Mouse (Mus musculus) retina, embryonic 14.5 days (tissue): Measurements from ENCODE around the gene Lpin2.

ENCODE experiments used
- DNase-seq: peaks from one replicate; pipeline ENCODE4 v3.0.0-alpha.2; 2015; ENCODE audit warnings: low spot score

Gene Lpin2

DNA sequence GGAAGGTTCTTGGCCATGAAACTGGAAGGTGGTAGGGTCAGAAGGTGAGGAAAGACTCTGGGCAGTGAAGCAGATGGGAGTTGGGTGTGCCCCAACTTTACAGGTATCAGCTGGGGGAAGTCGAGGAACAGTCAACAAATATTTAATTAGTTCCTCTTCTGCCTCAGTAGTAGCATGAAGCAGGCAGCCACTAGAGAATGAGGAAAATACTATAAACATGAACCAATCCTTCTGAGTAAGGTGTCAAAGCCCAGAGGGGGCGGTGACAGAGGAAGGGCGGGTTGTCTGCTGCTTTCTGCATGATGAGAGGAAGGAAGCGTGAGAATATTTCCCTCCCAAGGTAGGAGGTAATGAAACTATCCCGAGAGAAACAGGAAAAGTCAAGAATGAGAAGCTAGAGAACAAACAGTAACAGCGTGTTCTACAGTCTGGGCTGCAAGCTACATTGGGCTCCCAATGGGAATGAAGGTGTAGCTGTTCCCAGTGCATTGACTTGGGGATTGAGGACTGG is at the start of gene Lpin2:
Gene Lpin2, plus strand, starts transcription at position 350 of the 511 bp plus-strand sequence.
- DNase-seq: peak; percentile 16

DNA sequence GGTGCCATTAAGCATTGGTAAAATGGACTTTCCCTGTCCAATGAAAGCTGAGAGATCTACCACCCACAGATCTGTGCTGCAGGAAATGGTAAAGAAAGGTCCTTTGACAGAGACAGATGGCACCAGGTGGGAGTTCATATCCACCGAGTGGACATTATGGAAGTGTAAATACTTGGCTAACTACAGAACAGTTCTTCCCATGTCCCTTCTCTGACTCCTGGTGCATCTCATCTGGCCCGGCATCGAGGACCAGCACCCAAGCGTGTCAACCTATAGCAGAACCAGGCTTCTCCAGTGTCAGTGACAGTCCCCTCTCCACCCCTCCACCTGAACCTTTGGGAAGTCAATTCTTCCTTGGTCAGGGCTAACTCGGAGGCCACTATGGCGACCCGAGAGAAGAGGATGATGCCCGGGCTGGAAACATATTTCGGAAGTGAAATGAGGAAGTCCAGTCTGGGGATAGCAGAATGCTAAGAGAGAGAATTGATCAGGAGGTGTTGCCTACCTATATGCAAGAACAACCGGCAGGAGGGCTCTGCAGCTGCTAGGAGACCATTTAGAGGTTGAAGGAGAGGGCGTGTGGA is 49.4 kb upstream of the Lpin2 start:
- DNase-seq: no peak

DNA sequence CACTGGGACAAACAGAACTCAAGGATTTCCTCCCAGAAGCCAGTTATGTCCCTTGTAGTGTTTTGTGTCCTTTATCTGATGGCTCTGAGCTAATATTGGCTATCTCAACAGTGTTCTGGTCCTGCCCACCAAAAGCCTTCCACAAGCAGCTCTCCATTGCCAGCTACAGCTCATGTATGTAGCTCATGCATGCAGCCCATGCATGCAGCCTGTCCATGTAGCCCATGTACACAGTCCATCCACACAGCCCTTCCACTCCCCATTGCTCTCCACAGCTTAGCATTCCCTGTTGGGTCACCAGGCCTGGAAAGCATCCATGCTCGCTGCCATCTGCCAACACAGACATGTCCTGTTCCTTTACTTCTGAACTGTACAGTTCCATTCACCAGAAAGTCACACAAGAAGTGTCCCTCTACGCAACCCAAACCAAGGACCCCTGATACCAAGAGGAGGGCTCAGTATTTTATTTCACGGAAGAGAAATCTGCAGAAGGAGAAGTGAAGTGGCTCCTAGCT is 47.9 kb upstream of the Lpin2 start:
- DNase-seq: no peak

DNA sequence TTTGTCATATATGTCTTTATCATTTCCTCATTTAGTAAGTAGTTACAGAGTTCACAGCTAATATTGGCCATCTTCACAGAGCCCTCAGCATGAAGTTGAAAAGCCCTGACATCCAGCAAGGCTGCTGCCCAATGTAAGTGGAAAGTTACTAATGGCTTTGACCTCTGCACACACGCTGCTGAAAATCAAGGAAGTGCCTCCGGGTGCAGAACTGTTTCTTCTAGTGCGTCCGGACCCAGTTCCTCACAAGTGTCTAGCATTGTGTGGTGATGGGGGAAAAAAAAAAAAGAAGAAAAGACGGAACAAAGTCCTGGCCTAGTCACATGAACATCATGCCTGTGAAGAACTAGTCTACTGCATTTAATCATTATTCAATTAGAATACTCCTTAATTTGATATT is 47.3 kb upstream of the Lpin2 start:
- no peak for DNase-seq

DNA sequence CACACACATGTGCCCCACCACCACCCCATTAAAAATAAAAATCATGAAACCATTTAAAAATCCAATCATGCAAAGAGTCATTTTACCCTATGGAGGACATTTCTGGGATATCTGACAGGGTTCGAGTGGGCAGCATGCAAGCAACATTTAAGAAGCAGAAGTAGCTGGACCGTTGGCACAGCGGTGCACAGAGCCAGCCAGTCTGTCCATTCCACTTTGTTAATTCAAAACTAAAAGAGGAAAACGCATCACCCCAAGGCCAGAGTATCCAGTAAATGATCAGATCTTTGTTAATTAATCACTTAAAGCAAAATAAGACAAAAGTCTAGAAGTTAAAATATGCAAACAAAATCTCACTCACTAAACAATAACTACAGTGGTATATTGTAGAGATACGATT is 46.5 kb upstream of the Lpin2 start:
- no peak for DNase-seq

DNA sequence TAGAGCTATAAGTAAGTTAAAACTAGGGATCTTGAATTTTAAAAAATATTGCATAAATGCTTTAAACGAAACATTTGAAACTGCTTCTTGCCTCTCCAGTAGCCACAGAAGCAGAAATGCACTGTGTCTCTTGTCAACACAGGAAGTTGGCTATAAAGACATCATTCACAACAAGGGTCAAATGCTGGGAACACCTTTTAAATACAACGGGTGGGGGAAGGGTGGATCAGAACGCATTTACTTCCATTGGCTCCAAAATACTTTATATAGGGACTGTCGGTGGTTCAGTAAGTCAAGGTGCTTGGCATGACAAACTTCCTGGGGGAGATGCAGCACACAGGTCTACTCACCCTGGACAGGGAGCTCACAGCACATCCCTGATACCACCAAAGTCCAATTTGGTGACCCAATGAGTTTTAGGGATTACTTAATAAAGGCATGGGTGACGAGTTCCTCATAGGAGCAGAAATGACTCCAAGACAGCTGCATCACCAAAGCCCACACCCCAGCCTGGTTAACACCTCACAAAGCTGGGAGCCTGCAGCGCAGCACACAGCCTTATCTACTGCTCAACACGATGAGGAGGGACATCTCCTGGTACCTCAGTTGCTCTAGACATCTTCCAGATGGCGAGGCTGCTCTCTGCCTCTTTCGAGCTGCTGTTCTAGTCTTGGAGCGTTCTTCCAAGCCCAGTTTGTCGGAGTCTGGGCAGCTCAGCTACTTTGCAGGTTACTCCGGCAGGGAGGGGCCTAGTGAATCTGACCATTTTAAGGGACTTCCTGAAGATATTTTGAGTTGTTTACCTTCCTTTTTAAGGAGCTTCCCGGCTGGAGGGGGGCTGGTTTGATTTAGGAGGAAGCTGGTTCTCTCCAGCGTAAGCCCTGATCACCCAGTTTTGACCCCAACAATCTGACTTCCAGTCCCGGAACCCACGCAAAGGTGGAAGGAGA is 45.7 kb upstream of the Lpin2 start:
- DNase-seq: no peak

DNA sequence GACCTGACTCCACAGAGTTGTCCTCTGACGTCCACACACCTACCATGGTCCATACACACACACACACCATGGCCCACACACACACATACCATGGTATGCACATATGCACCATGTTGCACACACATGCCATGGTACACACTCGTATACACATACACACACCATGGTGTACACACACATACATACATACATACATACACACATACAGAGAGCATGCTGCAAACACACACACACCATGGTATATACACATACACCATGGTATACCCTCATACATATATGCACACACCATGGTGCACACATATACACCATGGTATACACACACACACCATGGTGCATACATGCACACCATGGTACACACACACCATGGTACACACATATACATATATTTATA is 45.0 kb upstream of the Lpin2 start:
- DNase-seq: no peak

DNA sequence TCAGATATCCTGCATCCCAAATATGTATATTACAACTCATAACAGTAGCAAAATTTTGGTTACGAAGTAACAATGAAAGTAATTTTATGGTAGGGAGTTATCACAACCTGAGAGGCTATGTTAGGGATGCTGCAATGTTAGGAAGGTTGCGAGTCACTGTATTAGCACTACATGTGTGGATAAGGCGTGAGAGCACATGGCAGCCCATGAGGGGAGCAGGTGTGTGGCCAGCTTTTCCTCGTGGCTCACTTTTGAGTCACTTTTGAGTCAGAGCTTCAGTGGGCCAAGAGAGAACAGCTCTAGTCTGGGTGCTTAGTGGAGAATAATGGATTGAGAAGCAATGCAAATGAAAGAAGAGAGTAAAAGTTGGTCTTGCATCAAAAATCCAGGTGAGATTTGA is 40.3 kb upstream of the Lpin2 start:
- no peak for DNase-seq

DNA sequence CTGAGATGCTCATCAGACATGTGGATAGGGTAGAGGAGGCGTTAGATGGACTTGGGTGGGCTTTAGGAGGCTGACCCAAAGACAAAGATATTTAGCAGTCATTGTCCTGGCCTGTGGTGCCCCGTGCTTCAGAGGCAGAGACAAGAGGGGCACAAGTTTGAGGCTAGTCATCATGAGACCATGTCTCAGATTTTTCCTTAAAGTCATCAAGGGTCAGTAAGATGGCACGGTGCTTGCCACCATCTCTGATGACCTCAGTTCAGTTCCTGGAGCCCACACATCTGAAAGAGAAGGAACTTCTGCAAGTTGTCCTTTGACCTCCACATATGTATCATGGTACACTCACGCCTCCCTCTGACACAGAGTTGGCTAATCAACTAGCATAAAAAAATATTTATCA is 39.2 kb upstream of the Lpin2 start:
- DNase-seq: no peak

DNA sequence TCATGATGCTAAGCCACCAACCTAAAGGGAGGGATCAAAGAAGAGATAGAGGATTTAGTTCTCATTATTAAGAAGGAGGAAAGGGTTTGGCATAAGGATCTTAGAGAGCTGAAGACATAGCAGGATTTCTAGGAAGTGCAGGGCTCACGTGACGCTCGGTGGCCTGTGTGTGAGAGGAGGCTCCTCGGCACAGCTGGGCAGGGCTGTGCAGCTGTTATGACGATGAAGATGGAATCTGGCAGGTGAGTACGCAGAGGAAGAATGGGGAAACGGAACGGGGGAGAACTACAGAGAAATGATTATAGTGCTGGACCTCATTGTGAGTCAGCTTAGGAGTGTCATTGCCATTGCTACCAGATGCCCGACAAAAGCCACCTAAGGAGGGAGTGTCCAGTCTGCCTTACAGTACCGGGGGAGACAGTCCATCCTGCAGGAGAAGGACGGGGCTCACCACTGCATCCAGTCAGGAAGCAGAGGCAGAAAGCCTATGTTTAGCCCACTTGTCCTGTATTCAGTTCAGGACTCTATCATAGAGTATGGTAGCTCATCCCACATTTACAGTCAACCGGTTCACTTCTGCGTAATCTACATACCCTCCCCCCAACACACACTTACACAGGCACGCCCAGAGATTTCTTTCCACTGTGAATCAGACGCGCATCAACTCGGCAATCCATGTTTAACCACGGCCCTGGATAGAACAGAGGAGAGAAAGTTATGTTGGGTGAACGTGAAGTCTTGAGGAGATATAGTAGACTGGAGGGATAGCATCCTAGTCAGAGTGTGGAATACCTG is 37.8 kb upstream of the Lpin2 start:
- no peak for DNase-seq

DNA sequence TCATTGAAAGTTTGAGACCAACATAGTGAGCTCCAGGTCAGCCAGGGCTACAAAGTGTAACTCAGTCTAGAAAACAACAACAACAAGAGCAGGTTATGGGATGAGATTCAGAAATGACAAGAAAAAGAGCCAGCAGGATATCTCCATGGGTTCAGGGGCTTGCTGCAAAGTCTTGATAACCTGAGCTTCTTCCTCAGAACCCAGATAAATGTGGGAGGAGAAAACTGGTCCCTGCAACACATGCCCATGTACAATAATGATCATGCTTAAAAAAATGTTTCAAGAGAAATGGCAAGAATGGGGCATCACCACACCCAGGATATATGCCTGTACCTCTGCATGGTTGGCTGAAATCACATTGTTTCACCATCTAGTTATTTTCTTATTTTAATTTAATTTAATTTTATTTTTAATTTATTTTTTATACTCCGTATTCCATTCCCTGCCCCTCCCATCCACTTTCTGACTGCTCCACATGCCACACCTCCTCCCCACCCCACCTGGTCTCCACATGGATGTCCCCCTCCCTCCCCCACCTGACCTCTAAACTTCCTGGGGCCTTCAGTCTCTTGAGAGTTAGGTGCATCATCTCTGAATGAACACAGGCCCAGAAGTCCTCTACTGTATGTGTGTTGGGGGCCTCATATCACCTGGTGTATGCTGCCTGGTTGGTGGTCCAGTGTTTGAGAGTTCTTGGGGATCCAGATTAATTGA is 37.0 kb upstream of the Lpin2 start:
- no peak for DNase-seq

DNA sequence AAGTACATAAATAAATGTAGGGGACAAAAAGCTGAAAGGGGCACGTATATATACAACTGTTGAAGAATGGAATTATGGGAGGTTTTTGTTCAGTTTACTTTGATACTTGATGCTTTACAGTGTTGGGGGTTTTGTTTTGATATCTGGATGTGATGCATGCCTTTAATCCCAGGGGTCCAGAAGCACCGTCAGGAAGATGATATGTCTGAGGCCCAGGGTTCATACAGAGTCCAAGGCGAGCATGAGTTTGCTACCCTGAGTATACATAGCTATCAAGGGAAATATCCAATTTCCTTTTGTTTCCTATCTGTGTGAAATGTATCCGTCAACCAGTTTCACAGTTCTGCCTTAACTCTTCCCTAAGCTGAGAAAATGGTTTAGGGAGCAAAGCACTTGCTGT is 29.0 kb upstream of the Lpin2 start:
- DNase-seq: no peak

DNA sequence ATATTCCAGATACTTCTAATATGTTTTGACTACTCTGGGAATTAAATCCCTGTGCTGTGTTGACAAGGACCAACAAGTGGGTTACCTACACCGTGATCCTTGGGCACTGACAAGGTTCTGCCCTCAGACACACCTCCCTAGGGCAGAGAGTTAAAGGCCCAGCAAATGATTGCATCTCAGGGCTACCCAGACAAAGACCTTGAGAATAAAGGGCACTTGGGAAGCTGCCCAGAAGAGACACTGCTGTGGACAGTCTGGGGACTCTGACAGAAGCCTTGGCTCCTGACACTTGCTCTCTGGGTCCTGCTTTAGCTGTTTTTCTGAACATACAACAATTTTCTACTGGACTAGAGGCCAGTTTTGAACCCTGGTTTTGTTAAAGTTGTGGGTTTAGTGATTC is 27.1 kb upstream of the Lpin2 start:
- no peak for DNase-seq

DNA sequence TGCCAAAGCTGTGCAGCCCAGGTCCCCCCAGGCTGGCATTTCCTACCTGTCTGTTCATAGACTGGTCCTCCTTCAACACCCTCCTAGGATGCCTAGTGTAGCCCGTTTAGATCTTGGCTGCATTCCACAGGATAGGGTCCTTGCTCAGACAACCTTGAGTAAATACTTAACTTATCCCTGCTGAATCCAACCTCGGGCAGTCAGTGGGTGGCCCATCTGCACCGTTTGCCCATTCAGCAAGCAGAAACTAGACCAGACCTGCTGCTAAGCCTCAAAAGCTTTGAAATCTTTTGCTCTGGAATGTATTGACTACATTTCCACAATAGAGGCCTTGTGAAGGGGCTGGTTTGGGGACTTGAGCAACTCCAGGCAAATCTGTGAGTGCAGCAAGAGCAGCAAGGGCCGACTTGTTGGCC is 23.2 kb upstream of the Lpin2 start:
- DNase-seq: no peak

DNA sequence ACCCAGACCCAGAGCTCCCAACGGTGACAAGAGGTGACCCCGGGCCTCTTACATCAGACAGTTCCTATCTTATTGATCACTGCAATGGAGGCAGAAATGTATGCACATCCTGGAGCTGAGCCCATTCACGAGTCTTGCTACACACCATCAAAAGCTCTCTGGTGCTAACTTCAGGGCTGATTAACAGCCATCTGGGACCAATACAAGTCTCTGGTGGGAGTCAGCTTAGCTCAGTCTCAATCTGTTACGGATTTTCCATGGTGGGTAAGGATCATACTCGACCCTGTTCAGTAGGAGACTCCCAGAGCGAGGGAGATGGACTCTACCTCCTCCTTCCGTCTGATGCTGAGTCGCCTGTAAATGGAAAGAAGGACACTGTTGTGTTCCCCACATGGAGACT is 22.6 kb upstream of the Lpin2 start:
- no peak for DNase-seq

DNA sequence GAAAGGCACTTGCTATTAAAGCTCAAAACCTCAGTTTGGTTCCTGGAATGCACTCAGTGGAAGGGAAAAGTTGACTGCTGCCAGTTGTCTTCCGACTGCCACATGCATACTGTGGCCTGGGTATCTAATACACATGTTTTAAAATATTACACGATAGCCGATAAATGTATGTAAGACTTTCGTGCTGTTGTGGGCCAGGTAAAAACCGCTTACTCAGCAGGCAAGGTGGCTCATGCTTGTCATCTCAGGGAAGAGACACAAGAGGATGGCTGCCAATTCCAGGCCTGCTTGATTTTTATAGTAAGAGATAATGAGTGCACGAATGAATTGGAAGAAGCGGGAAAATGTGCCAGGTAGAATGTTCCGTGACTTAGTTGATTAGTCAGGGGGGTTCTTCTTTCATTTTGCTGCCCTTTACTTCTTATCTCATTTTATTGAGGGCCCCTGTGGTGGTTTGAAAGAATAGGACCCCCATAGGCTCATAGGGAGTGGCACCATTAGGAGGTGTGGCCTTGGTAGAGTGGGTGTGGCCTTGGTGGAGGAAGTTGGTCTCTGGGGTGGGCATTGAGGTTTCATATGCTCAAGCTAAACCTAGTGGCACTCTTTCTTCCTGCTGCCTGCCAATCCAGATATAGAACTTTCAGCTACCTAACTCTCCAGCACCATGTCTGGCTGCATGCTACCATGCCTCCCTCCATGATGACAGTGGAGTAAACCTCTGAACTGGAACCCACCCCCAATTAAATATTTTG is 21.9 kb upstream of the Lpin2 start:
- no peak for DNase-seq

DNA sequence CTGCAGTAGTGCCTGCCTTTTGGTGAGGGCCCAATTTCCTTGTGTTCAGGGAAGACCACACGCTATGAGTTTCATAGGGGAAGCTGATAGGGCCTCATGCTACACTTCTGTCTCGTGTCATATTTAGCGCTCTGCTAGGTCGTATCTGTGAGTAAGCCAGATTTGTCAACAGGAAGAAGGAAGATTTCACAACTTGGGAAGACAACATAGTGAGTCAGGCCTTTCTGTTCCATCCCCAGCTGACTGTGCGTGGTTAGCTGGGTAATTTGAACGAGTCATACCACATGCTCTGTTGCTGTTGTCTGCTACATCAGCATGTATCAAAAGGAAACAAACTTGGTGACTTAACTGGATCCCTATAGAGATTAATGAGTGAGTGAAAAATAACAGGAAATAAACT is 17.4 kb upstream of the Lpin2 start:
- no peak for DNase-seq

DNA sequence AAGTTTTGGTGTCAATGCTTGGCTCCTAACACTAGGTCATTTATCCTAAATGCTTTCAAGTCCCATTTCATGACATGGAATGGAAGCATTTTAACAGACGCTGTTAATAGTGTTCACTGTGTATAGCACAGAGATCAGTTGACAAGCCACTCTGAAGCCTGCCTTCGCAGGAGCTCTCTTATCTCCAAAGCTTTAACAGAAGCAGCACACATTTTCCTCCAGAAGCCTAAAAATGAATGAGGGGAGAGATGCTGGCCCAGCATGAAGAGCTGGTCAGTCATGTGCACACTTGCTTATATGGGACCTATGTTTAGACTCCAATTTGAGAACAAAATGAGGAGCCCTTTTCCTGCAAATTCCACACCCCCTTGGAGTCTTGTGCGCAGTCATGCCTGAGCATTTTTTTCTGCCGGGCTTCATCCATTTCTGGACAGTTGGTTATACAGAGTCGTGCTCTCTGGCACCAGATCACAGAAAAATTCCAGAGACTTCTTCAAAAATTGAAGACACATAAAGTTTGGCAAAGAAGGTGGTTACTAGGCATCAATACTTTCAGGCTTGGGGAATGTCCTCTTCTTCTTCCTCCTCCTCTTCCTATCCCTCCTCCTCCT is 14.1 kb upstream of the Lpin2 start:
- no peak for DNase-seq

DNA sequence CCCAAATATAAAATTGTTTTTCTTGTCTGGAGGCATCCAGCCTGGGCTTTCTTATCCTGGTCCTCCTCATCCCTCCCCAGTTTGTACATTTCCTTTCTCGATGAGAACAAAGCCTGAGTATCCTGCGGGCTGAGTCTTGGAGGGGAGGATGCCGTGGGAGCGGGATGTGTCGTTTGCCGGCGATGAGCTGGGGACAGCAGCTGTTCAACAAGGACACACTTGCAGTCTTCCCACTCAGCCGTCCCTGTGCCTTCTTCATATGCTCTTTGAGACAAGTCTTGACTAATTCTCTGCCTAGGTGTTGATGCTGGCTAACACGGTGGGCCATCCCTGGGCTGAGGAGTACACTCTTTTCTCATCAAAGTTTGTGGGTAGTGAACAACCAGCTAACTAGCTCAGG is 13.5 kb upstream of the Lpin2 start:
- DNase-seq: no peak

DNA sequence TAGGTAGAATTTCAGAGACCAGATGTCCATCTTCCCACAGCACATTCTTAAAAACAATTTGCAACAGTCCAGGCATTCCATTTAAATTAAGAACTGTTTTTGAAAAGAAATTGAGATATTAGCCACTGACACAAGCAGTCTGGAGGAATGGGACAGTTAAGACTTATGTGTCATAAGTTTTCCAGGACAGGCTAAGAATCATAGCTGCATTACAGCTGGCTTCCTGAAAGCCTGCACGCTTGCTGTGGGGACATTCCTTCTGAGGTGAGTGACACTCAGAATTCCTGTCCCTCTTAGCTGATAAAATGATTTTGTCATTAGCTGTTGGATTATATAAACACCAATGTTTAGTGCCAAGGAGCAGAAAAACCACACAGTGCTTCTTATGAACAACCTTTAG is 12.7 kb upstream of the Lpin2 start:
- no peak for DNase-seq

DNA sequence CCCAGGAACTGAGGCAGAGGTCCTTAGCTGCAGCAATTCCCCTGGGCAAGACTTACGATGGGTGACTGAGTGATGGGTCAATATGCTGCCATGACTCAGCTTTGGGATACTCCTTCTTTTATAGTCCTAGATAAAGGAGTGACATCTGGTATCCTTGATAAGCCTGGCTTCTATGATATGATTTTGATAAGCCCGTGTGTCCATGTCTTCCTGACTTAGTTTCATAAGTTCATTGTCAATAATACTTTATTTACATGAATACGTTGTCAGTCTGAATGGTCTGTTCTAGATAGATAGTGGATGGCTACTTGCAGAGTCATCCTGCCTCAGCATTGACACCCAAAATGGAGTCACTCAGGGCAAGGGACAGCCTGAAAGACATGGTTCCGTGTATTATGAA is 11.2 kb upstream of the Lpin2 start:
- DNase-seq: no peak
